In the genomic region with DNA sequence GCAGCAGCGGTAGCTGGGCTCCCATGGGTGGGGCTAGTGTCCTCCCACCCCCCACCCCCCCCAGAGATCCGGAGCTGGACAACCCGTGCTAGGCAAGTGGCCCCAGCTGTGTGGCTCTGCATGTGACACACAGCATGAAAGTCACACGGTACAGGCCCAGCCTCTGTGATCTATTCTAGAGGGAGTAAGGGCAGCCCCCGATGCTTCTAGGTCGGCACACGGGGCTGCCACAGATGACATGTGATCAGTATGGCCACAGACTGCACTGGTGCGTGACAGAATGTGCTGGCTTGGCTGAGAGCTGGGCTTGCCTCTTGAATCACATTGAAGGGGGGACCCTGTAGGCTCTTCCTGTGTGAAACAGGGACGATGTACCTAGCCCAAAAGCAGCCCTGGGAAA, we compare ENCODE assay signal across 17 mouse cellular contexts. TPM values are rescaled to one million over a fixed set of nuclear protein-coding genes. Genes with fewer than 3 reads are reported as not detected.
DNase-seq lines count a peak whose midpoint lies in the region; ATAC-seq and TF ChIP-seq lines count a peak whose summit lies in the region.
"Had no signal": no experiment of that assay in that cellular context is flagged by ENCODE, and none has a peak within 500 bp of the region (broad histone marks: within the 10 kb centered on the region; RNA-seq: fewer than 3 reads in every experiment).

No protein-coding gene starts in this region.

- H3K4me1 ChIP-seq in hindbrain, embryonic 11.5 days (replicated peaks; ENCODE audit: control insufficient read depth, insufficient read depth, low read length) = no peaks in the 10 kb centered on the region
- peaks cover 24% of the 10 kb centered on the region for H3K4me1 ChIP-seq in hindbrain, embryonic 10.5 days (replicated peaks)
- H3K4me1 ChIP-seq in midbrain, embryonic 13.5 days (replicated peaks) = 0 out of 2 replicates have a peak, but pooled peaks cover 5% of the 10 kb centered on the region
- no peaks in the 10 kb centered on the region for H3K4me1 ChIP-seq in midbrain, postnatal 0 days (ENCODE audit: insufficient read depth, low read length)
- H3K4me1 ChIP-seq in hindbrain, embryonic 16.5 days (ENCODE audit: control insufficient read depth, insufficient read depth, low read depth, low read length) = no peaks in the 10 kb centered on the region
- no peaks in the 10 kb centered on the region for H3K4me1 ChIP-seq in stomach, postnatal 0 days (replicated peaks; ENCODE audit: control insufficient read depth, insufficient read depth)
- H3K4me1 ChIP-seq: embryonic facial prominence, embryonic 13.5 days; limb, embryonic 12.5 days had no signal

- no peaks in the 10 kb centered on the region for H3K36me3 ChIP-seq in hindbrain, embryonic 11.5 days (ENCODE audit: control insufficient read depth, insufficient read depth, low read length)
- H3K36me3 ChIP-seq in hindbrain, embryonic 10.5 days = no peaks in the 10 kb centered on the region
- H3K36me3 ChIP-seq in midbrain, embryonic 13.5 days = peaks cover 3% of the 10 kb centered on the region; the same call in 1 of the 2 replicates
- peaks cover 42% of the 10 kb centered on the region for H3K36me3 ChIP-seq in midbrain, postnatal 0 days (ENCODE audit: insufficient read depth, low read length)
- H3K36me3 ChIP-seq in hindbrain, embryonic 16.5 days (ENCODE audit: control insufficient read depth, insufficient read depth, low read length) = peaks cover 11% of the 10 kb centered on the region
- H3K36me3 ChIP-seq in stomach, postnatal 0 days (ENCODE audit: control insufficient read depth, insufficient read depth, low read length) = peaks cover 9% of the 10 kb centered on the region; the same call in 1 of the 2 replicates

- no peaks in the 10 kb centered on the region for H3K9me3 ChIP-seq in hindbrain, embryonic 11.5 days (ENCODE audit: control insufficient read depth, low read length)
- no peaks in the 10 kb centered on the region for H3K9me3 ChIP-seq in hindbrain, embryonic 10.5 days
- no peaks in the 10 kb centered on the region for H3K9me3 ChIP-seq in midbrain, embryonic 13.5 days
- no peaks in the 10 kb centered on the region for H3K9me3 ChIP-seq in midbrain, postnatal 0 days (ENCODE audit: low read length)
- no peaks in the 10 kb centered on the region for H3K9me3 ChIP-seq in hindbrain, embryonic 16.5 days (ENCODE audit: control insufficient read depth, low read length)
- H3K9me3 ChIP-seq in stomach, postnatal 0 days (ENCODE audit: control insufficient read depth, low read length) = no peaks in the 10 kb centered on the region
- H3K9me3 ChIP-seq: embryonic facial prominence, embryonic 13.5 days; heart, embryonic 15.5 days; limb, embryonic 12.5 days had no signal

- H3K4me3 ChIP-seq in hindbrain, embryonic 11.5 days (ENCODE audit: low read depth, low read length) = no peak overlapping the region
- no peak overlapping the region for H3K4me3 ChIP-seq in hindbrain, embryonic 10.5 days
- H3K4me3 ChIP-seq in midbrain, embryonic 13.5 days (replicated peaks) = no peak overlapping the region
- no peak overlapping the region for H3K4me3 ChIP-seq in midbrain, postnatal 0 days (ENCODE audit: low read depth, low read length)
- no peak overlapping the region for H3K4me3 ChIP-seq in hindbrain, embryonic 16.5 days (ENCODE audit: low read length)
- no peak overlapping the region for H3K4me3 ChIP-seq in stomach, postnatal 0 days (ENCODE audit: low read depth, low read length)
- H3K4me3 ChIP-seq: embryonic facial prominence, embryonic 13.5 days; heart, embryonic 15.5 days; limb, embryonic 12.5 days; megakaryocyte, embryonic 14.5 days had no signal

- 62% methylated on average over 9 of the region's 9 CpGs for WGBS in hindbrain, embryonic 11.5 days
- WGBS in hindbrain, embryonic 10.5 days = 67% methylated on average over 9 of the region's 9 CpGs
- 57% methylated on average over 9 of the region's 9 CpGs for WGBS in midbrain, embryonic 13.5 days
- WGBS in midbrain, postnatal 0 days = 58% methylated on average over 9 of the region's 9 CpGs
- WGBS in hindbrain, embryonic 16.5 days = 57% methylated on average over 9 of the region's 9 CpGs
- WGBS in stomach, postnatal 0 days = 76% methylated on average over 9 of the region's 9 CpGs

- TF ChIP-seq EP300 in stomach, postnatal 0 days (optimal IDR thresholded peaks at IDR 0.05) = no peak

- no peak overlapping the region for H3K4me2 ChIP-seq in hindbrain, embryonic 11.5 days (replicated peaks; ENCODE audit: low read depth, low read length)
- H3K4me2 ChIP-seq in midbrain, embryonic 13.5 days (replicated peaks) = no peak overlapping the region
- no peak overlapping the region for H3K4me2 ChIP-seq in midbrain, postnatal 0 days (ENCODE audit: low read depth, low read length, poor library complexity, severe bottlenecking)
- H3K4me2 ChIP-seq in hindbrain, embryonic 16.5 days (ENCODE audit: low read length) = no peak overlapping the region
- no peak overlapping the region for H3K4me2 ChIP-seq in stomach, postnatal 0 days (replicated peaks; ENCODE audit: low read depth)
- H3K4me2 ChIP-seq: embryonic facial prominence, embryonic 13.5 days; heart, embryonic 15.5 days; limb, embryonic 12.5 days; lung, embryonic 14.5 days had no signal

- no peaks in the 10 kb centered on the region for H3K27me3 ChIP-seq in hindbrain, embryonic 11.5 days (ENCODE audit: control insufficient read depth, insufficient read depth, low read length)
- H3K27me3 ChIP-seq in hindbrain, embryonic 10.5 days (ENCODE audit: insufficient read depth, poor library complexity, severe bottlenecking) = no peaks in the 10 kb centered on the region
- H3K27me3 ChIP-seq in midbrain, embryonic 13.5 days = no peaks in the 10 kb centered on the region
- H3K27me3 ChIP-seq in midbrain, postnatal 0 days (ENCODE audit: insufficient read depth, low read length) = no peaks in the 10 kb centered on the region
- H3K27me3 ChIP-seq in hindbrain, embryonic 16.5 days (replicated peaks; ENCODE audit: control insufficient read depth, insufficient read depth, low read length) = no peaks in the 10 kb centered on the region
- no peaks in the 10 kb centered on the region for H3K27me3 ChIP-seq in stomach, postnatal 0 days (ENCODE audit: control insufficient read depth, insufficient read depth, low read length)
- H3K27me3 ChIP-seq: embryonic facial prominence, embryonic 13.5 days; heart, embryonic 15.5 days; limb, embryonic 12.5 days had no signal

- no peak for DNase-seq in hindbrain, embryonic 11.5 days (ENCODE audit: low spot score)
- no peak for DNase-seq in hindbrain, embryonic 10.5 days (ENCODE audit: low spot score)
- no peak for DNase-seq in midbrain, postnatal 0 days (ENCODE audit: low spot score)
- DNase-seq in stomach, postnatal 0 days (ENCODE audit: low spot score) = no peak
- DNase-seq: cerebellum, postnatal 14 days; gastrocnemius, postnatal 25 days; lung, embryonic 14.5 days; right cerebral cortex, postnatal 25 days had no signal

- no peak for TF ChIP-seq CTCF in midbrain, postnatal 0 days (IDR thresholded peaks at IDR 0.05)
- no peak for TF ChIP-seq CTCF in stomach, postnatal 0 days (IDR thresholded peaks at IDR 0.05; ENCODE audit: low read depth)

- no peak overlapping the region for H3K9ac ChIP-seq in hindbrain, embryonic 11.5 days (ENCODE audit: low read depth, low read length)
- H3K9ac ChIP-seq in midbrain, embryonic 13.5 days (replicated peaks) = no peak overlapping the region
- H3K9ac ChIP-seq in midbrain, postnatal 0 days (replicated peaks; ENCODE audit: low read length, poor library complexity, severe bottlenecking) = no peak overlapping the region
- H3K9ac ChIP-seq in hindbrain, embryonic 16.5 days (ENCODE audit: low read depth, low read length) = no peak overlapping the region
- H3K9ac ChIP-seq in stomach, postnatal 0 days (ENCODE audit: low read length) = no peak overlapping the region
- H3K9ac ChIP-seq: embryonic facial prominence, embryonic 13.5 days; heart, embryonic 15.5 days; limb, embryonic 12.5 days; lung, embryonic 14.5 days had no signal

- H3K27ac ChIP-seq in hindbrain, embryonic 11.5 days (ENCODE audit: low read depth, low read length) = no peak overlapping the region
- no peak overlapping the region for H3K27ac ChIP-seq in hindbrain, embryonic 10.5 days
- no peak overlapping the region for H3K27ac ChIP-seq in midbrain, embryonic 13.5 days
- H3K27ac ChIP-seq in midbrain, postnatal 0 days (ENCODE audit: low read depth, low read length) = no peak overlapping the region
- H3K27ac ChIP-seq in hindbrain, embryonic 16.5 days (ENCODE audit: low read depth, low read length) = no peak overlapping the region
- H3K27ac ChIP-seq in stomach, postnatal 0 days (replicated peaks) = no peak overlapping the region
- H3K27ac ChIP-seq: embryonic facial prominence, embryonic 13.5 days; heart, embryonic 15.5 days; limb, embryonic 12.5 days had no signal

- ATAC-seq in hindbrain, embryonic 11.5 days (ENCODE audit: low FRiP score) = peak; percentile 67
- ATAC-seq in midbrain, embryonic 13.5 days = peak; percentile 67
- ATAC-seq in midbrain, postnatal 0 days (ENCODE audit: low FRiP score) = no peak
- 0 out of 2 replicates have a peak, but pooled peaks have one; percentile 20 for ATAC-seq in hindbrain, embryonic 16.5 days
- ATAC-seq in stomach, postnatal 0 days (ENCODE audit: low FRiP score, low TSS enrichment) = 0 out of 2 replicates have a peak, but pooled peaks have one; percentile 9
- no peak for ATAC-seq in erythroblast, adult 5-6 weeks (replicated peaks; ENCODE audit: low FRiP score, poor library complexity, severe bottlenecking)
- ATAC-seq: CD4-positive, CD25-positive, alpha-beta regulatory T cell, adult 4 months; forebrain, embryonic 16.5 days had no signal

RNA-seq across cellular contexts. Expression of a gene that starts 46.7 kb away (rescaled TPM):
- polyA plus RNA-seq in hindbrain, embryonic 11.5 days (2014; fragmentation: Nextera tagmentation; extraction: Ambion mirVana) = 24.8 and 30.0 TPM in 2 replicates
- polyA plus RNA-seq in hindbrain, embryonic 10.5 days (2016; fragmentation: Nextera tagmentation; extraction: Ambion mirVana) = 37.7 and 41.6 TPM in 2 replicates
- 38.8 and 39.7 TPM in 2 replicates for polyA plus RNA-seq in midbrain, embryonic 13.5 days (2015; fragmentation: Nextera tagmentation; extraction: Ambion mirVana)
- 53.7 and 61.6 TPM in 2 replicates for total RNA-seq in midbrain, postnatal 0 days (2014; rRNA removed)
- 52.5 and 56.7 TPM in 2 replicates for polyA plus RNA-seq in midbrain, postnatal 0 days (2015; fragmentation: Nextera tagmentation; extraction: Ambion mirVana)
- polyA plus RNA-seq in hindbrain, embryonic 16.5 days (2015; fragmentation: Nextera tagmentation; extraction: Ambion mirVana) = 47.0 and 48.4 TPM in 2 replicates
- 11.6 and 12.4 TPM in 2 replicates for polyA plus RNA-seq in stomach, postnatal 0 days (2015; fragmentation: Nextera tagmentation; extraction: Ambion mirVana)
- 1.7 and 1.9 TPM in 2 replicates for total RNA-seq in erythroblast, adult 5-6 weeks (2015; ENCODE audit: low replicate concordance)
- total RNA-seq in erythroblast, adult 5-6 weeks (2017; ENCODE audit: low replicate concordance) = 9.1 and 12.3 TPM in 2 replicates

Comparison
In these comparisons a context has a peak if more than half of its experiments do, and no peak if none do; other contexts are left out.
1. ATAC-seq: peak in hindbrain, embryonic 11.5 days (single experiment), midbrain, embryonic 13.5 days (single experiment), hindbrain, embryonic 16.5 days (single experiment) and stomach, postnatal 0 days (single experiment); none in midbrain, postnatal 0 days (single experiment) and erythroblast, adult 5-6 weeks (single experiment).